Mouse (Mus musculus): Measurements from ENCODE around the gene Zfp428. TPM values are rescaled to one million over a fixed set of nuclear protein-coding genes. Genes with fewer than 3 reads are reported as not detected.

Zfp428 gene
- 4.9 and 17.5 TPM in 2 replicates for polyA plus RNA-seq (2012; rRNA removed; ENCODE audit: low replicate concordance)

DNA sequence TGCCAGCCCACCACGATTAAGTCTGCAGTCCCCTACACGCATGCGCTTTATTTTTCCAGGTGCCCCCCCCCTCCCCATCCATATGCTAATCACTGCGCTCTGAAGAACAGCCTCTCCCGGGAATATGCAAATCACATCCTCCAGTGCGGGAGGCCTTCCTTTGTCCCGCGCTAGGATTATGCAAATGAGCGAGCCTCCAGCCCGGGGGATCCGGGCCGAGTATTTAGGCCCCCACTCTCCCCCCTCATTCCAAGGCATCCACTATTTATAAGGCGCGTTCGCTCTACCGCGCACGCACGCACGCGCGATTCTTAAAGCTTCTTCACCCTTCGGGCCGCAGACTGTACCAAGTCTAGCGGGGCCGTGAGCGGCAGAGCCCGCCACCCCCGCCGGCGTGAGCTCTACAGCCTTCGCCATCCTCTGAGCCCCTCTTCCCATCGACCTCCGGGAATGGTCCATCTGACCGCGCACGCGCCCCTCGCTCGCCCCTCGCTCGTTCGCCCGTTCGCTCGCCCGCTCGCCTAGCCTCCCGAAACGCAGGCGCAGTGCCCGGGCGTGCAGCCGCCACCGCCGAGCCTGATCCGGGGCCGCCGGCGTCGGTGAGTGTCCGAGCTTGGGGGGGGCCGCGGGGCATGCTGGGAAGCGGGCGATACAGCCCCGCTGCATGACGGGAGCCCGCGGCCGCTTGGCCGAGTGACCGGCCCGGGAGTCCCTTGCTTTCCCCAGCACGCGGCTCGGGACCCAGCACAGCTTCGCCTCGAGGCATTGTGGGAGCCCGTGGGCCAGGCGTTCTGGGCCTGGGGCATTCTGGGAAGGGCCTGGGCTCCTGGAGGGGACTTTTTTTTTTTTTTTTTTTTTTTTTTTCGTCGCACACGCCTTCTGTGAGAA is at the start of gene Zfp428:
Gene Zfp428 (plus strand): TSS at position 169 of the 888 bp plus-strand sequence.

DNA sequence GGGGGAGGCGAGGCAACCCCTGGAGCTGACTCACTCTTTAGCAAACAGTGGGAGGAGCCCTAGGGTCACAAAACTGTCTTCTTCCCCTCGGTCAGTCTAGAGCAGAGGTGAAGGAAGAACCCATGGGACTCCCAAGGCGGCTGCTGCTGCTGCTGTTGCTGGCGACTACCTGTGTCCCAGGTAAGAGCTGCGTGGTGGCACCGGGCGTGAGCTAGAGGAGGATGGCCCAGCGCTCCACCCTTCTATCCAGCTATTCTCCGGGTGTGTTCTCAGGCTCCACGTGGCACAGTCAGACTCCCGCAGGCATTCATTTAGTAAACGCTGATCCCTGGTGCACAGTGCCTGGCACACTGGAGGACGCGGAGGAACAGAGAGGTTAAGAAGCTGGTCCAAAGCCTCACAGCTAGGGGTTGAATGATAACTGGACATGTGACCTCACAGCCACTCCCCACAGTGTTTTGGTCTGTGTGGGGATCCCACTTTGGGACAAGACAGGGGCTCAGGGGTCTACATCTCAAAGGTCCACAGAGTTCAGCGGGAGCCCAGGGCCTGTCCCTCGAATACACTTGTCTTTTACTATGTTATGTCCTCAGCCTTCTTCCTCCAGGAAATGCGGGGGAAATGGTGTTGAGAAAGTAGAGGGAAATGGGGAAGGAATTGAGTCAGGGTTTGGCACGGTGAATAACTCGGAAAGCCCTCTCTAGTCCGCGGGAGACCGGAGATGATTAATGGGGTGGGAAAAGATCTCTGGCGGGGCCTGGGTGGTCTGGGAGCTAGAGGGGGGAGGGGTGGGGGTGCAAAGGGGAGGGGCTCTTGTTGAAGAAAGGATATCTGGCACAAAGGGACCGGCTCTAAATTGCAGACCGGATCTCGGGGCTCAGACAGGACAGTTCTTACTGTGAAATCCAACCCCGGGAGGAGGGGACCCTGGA is 44.2 kb upstream of the Zfp428 start, which contains the start of gene Plaur:
Gene Plaur (plus strand): TSS at position 97 of the 932 bp plus-strand sequence.

DNA sequence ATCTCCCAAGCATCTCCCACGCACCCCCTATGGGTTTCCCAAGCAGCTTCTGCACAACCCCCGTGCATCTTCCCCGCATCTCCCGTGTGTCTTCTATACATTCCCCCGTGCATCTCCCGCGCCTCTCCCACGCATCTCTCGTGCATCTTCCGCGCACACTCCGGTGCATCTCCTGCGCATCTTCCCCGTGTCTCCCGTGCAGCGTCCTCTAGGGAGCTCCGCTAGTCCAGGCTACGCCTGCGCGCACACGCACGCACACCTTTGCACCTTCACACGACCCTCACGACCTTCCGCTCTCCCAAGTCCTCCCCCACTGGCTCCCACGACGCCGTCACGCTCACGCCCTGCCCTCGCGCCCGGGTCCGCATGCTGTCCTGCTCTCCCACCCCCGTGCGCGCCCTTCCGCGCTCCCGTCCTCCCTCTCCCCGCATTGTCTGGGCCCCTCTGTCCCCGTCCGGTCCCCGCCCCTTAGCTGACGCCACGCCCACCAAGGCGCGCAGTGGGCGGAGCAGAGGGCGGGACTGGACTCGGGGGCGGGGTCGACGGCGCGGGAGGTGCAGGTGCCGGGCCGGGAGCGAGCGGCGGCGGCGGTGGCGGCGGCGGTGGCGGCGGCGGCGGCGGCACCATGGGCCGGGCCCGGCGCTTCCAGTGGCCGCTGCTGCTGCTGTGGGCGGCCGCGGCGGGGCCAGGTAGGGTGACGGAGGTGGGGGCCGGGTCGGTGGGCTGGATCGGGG is 25.2 kb upstream of the Zfp428 start, which contains the start of gene Cadm4:
Gene Cadm4 (plus strand): TSS at position 550 of the 734 bp plus-strand sequence.

DNA sequence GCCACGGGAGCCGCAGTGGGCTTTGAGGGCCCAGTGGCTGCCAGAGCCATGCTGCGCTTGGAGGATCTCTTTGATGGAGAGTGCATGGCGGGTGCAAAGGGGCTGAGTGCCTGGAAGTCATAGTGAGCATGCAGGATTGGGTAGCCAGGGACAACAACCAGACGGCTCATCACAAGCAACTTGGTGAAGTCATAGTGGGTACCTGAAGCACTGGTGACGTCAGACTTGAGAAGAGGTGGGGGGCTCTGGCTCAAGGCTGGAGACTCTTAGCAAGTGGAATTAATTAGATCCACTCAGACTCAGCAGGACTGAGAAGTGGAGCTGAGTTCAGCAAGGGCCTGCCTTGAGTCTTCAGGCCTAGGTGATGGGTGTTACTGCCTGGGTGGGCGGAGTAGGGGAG is 5.5 kb downstream of the Zfp428 start, which contains the start of gene AC161166.1:
Gene AC161166.1 (minus strand): TSS at position 101 of the 400 bp plus-strand sequence.

DNA sequence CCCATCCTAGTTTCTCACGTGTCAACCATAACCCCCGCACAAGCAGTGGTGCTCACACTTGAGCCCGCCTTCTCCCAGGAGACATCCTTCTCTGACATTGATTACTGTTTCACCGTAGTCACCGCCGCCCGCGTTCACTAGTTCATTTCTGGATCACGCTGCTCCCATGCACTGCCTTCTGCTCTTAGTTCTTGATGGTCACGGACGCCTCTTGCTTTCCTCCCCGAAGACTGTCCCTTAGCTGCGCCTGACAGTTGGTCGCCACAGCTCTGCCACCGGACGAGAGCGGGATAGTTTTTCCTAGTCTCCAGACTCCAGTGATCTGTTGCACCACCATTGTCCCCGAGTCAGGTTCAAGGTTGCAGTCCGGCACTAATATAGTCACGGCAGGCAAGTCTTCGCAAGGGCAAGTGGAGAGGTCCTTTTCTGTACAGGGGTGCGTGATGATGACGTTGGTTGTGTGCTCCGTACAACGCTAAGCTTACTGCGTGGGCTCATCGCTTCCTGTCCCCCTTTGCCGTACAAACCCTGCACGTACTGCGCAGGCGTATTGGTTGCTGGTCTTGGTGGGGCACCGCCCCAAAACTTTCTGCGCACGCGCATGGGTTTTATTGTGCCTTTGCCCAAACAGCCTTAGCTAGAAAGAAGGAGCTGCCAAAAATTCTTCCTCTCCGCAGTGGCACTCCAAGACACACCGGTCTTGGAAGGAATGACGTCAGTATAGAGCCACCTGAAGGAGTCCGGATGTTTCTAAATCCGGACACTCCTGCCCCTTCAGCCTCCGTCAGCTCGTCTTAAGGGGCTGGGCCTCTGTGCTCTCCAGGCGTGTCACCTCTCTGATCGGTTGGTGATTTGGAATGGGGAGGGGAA is 23.5 kb downstream of the Zfp428 start, which contains the start of gene Irgq:
Gene Irgq (plus strand): TSS at position 628 of the 870 bp plus-strand sequence.

DNA sequence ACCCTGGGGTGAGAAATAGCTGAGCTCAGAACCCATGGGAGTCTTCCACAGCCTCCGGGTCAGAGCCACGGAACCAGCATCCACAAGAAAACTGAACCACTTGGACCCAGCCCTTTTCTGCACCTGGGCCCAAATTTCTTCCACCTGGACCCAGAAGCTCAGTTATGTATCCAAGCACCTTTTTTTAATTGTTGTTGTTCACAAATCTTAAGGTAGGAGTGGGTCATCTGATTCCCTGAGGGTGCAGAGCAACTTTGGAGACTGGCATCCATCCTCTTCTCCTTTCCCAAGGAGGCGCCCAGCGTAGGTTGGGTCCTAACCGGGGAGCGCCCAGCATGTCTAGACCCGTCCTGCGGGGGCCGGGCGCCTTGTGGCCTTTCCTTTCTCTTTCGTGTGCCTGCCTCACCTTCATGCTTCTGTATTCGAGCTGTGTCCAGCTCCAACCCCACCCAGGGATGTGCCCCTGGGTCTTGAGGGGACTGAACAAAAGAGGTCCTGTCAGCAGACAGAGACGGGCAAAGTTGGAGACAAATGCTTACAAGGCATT is 39.3 kb downstream of the Zfp428 start, which contains the start of the genes Pinlyp and Xrcc1:
Gene Pinlyp (minus strand): TSS at position 51 of the 547 bp plus-strand sequence.
Gene Xrcc1 (plus strand): TSS at position 222 of the 547 bp plus-strand sequence.

Other genes starting within 250 kb of the Zfp428 start
- gene Zfp93, start 236.6 kb upstream of the Zfp428 start, polyA plus RNA-seq (2012; rRNA removed; ENCODE audit: low replicate concordance), result 1.2 and 2.0 TPM in 2 replicates
- gene Zfp61, start 205.8 kb upstream of the Zfp428 start, polyA plus RNA-seq (2012; rRNA removed; ENCODE audit: low replicate concordance), result 3.0 and 5.6 TPM in 2 replicates
- gene Zfp94, start 190.3 kb upstream of the Zfp428 start, polyA plus RNA-seq (2012; rRNA removed; ENCODE audit: low replicate concordance), result 4.3 and 7.8 TPM in 2 replicates
- gene Tescl, start 173.1 kb upstream of the Zfp428 start, polyA plus RNA-seq (2012; rRNA removed; ENCODE audit: low replicate concordance), result not detected in 2 replicates
- gene Lypd5, start 157.8 kb upstream of the Zfp428 start, polyA plus RNA-seq (2012; rRNA removed; ENCODE audit: low replicate concordance), result 0.16 and 2.8 TPM in 2 replicates
- 35.8 and 76.3 TPM in 2 replicates for gene Kcnn4, start 136.7 kb upstream of the Zfp428 start, polyA plus RNA-seq (2012; rRNA removed; ENCODE audit: low replicate concordance)
- 64.5 and 74.1 TPM in 2 replicates for gene Smg9, start 107.4 kb upstream of the Zfp428 start, polyA plus RNA-seq (2012; rRNA removed; ENCODE audit: low replicate concordance)
- gene Irgc1, start 54.7 kb upstream of the Zfp428 start, polyA plus RNA-seq (2012; rRNA removed; ENCODE audit: low replicate concordance), result 1.1 and 4.1 TPM in 2 replicates
- 14.8 and 26.7 TPM in 2 replicates for gene Plaur, start 44.5 kb upstream of the Zfp428 start, polyA plus RNA-seq (2012; rRNA removed; ENCODE audit: low replicate concordance)
- gene Cadm4, start 25.0 kb upstream of the Zfp428 start, polyA plus RNA-seq (2012; rRNA removed; ENCODE audit: low replicate concordance), result 12.6 and 19.7 TPM in 2 replicates
- not detected in 2 replicates for gene AC161166.1, start 5.4 kb downstream of the Zfp428 start, polyA plus RNA-seq (2012; rRNA removed; ENCODE audit: low replicate concordance)
- 19.0 and 20.6 TPM in 2 replicates for gene Irgq, start 23.7 kb downstream of the Zfp428 start, polyA plus RNA-seq (2012; rRNA removed; ENCODE audit: low replicate concordance)
- gene Pinlyp, start 39.1 kb downstream of the Zfp428 start, polyA plus RNA-seq (2012; rRNA removed; ENCODE audit: low replicate concordance), result 0.23 and 0.34 TPM in 2 replicates
- gene Xrcc1, start 39.3 kb downstream of the Zfp428 start, polyA plus RNA-seq (2012; rRNA removed; ENCODE audit: low replicate concordance), result 40.5 and 54.7 TPM in 2 replicates
- gene Ethe1, start 80.5 kb downstream of the Zfp428 start, polyA plus RNA-seq (2012; rRNA removed; ENCODE audit: low replicate concordance), result 25.3 and 33.7 TPM in 2 replicates
- 0.22 and 0.80 TPM in 2 replicates for gene Zfp575, start 80.6 kb downstream of the Zfp428 start, polyA plus RNA-seq (2012; rRNA removed; ENCODE audit: low replicate concordance)
- 3.0 and 6.6 TPM in 2 replicates for gene Phldb3, start 103.8 kb downstream of the Zfp428 start, polyA plus RNA-seq (2012; rRNA removed; ENCODE audit: low replicate concordance)
- gene Lypd3, start 129.5 kb downstream of the Zfp428 start, polyA plus RNA-seq (2012; rRNA removed; ENCODE audit: low replicate concordance), result 7.3 and 8.8 TPM in 2 replicates
- not detected in 2 replicates for gene Tex101, start 169.7 kb downstream of the Zfp428 start, polyA plus RNA-seq (2012; rRNA removed; ENCODE audit: low replicate concordance)
- not detected in 2 replicates for gene BC049730, start 202.2 kb downstream of the Zfp428 start, polyA plus RNA-seq (2012; rRNA removed; ENCODE audit: low replicate concordance)
- gene Gm4763, start 219.9 kb downstream of the Zfp428 start, polyA plus RNA-seq (2012; rRNA removed; ENCODE audit: low replicate concordance), result not detected in 2 replicates